Mouse (Mus musculus) embryonic fibroblast, embryonic 13.5 days (primary cell): ENCODE measurements at regions not wholly inside any gene's neighbourhood (a gene's known extent, or its start where the extent isn't known, plus 50 kb on each side); places are given as distances from the start of the nearest gene placed in this dataset.

ENCODE experiments used
- H3K27ac ChIP-seq: 2 replicates; pipeline ENCODE4 v1.5.1; 2012; ENCODE audit warnings: low read length, control low read depth, inconsistent platforms; ENCODE audit not compliant: insufficient read depth
- H3K4me1 ChIP-seq: 2 replicates; pipeline ENCODE4 v1.6.1; 2011; ENCODE audit warnings: low read length; ENCODE audit not compliant: control insufficient read depth, insufficient read depth
- H3K4me3 ChIP-seq: 2 replicates; pipeline ENCODE4 v1.5.1; 2011; ENCODE audit warnings: mild to moderate bottlenecking, control low read depth, low read length; ENCODE audit not compliant: insufficient read depth
- CTCF ChIP-seq: IDR thresholded peaks from 2 replicates; pipeline ENCODE4 v1.5.1; 2011; ENCODE audit warnings: mild to moderate bottlenecking, control low read depth, low read length, moderate library complexity, borderline replicate concordance; ENCODE audit not compliant: insufficient read depth
- POLR2A ChIP-seq: IDR thresholded peaks from 2 replicates; pipeline ENCODE4 v1.6.1; 2011; ENCODE audit warnings: low read depth, mild to moderate bottlenecking, control low read depth, low read length, moderate library complexity

GRCm38 (mm10) chr4:54761257-54761656 lies 183.6 kb upstream of the Zfp462 start:
- Histone ChIP-seq H3K27ac (no peak overlapping the region), H3K4me3 (no peak overlapping the region), H3K4me1 (peaks cover 4% of the 10 kb centered on the region)
- no peak for TF ChIP-seq POLR2A
- no peak for TF ChIP-seq CTCF

GRCm38 (mm10) chr4:54765045-54765444 lies 179.8 kb upstream of the Zfp462 start:
- H3K27ac ChIP-seq: 0 out of 2 replicates have a peak overlapping the region, but pooled peaks have one; percentile 1
- peaks cover 4% of the 10 kb centered on the region for H3K4me1 ChIP-seq
- H3K4me3 ChIP-seq: no peak overlapping the region
- TF ChIP-seq CTCF: no peak
- no peak for TF ChIP-seq POLR2A

- no peak overlapping the region for H3K27ac ChIP-seq
These were observed 177.2 kb upstream of the Zfp462 start for GRCm38 (mm10) chr4:54767506-54768200.

GRCm38 (mm10) chr4:54768836-54769235 lies 176.0 kb upstream of the Zfp462 start:
- Histone ChIP-seq H3K4me1 (no peaks in the 10 kb centered on the region), H3K27ac (no peak overlapping the region), H3K4me3 (no peak overlapping the region)
- TF ChIP-seq CTCF: no peak
- TF ChIP-seq POLR2A: no peak

More at GRCm38 (mm10) chr4:54767506-54768200, 177.2 kb upstream of the Zfp462 start:
- TF ChIP-seq CTCF (no peak), POLR2A (no peak)
- no peak overlapping the region for H3K4me3 ChIP-seq
- H3K4me1 ChIP-seq: no peaks in the 10 kb centered on the region

DNA sequence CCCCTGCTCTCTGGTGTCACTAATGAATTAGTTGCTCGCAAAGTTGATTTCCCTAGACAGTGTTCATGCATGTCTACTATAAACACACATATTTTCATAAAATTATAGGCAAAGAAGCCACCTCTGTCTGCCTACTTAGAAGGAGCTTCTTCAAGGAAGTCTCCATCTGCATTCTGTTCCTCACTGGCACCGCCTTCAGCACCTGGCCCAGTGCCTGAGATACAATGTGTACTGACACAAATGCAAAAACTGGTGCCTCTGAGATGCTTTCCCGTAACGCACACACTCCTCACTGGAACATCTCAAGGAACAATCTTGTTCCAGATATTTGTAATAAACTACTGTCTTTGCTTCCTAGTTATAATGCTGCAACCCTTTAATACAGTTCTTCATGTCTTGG lies 170.8 kb upstream of the Zfp462 start:
- no peak overlapping the region for H3K4me3 ChIP-seq
- TF ChIP-seq CTCF: no peak
- no peak for TF ChIP-seq POLR2A
- H3K4me1 ChIP-seq: no peaks in the 10 kb centered on the region; the same call in 1 of the 2 replicates
- no peak overlapping the region for H3K27ac ChIP-seq

DNA sequence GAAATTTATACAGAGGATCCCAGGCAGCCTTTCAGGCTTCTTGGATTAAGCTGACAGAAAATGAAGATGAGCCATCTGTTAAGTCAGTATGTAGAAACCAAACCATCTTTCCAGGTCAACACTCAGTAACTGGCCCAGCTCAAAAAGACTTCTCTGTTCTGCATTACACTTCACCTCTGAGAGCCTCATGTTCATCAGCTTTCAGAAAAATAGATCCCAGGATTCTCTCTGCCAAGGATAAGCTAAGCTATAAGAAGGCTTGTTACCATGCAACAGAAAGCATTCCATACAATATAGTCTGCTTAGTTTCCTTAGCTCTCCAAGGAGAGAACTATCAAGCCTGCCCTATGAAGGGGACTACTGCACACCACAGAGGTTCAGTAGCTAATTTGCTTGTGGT lies 170.1 kb upstream of the Zfp462 start:
- no peak overlapping the region for H3K27ac ChIP-seq
- TF ChIP-seq CTCF: no peak
- no peak for TF ChIP-seq POLR2A
- no peak overlapping the region for H3K4me3 ChIP-seq
- H3K4me1 ChIP-seq: no peaks in the 10 kb centered on the region; the same call in 1 of the 2 replicates

- no peak overlapping the region for H3K4me3 ChIP-seq
- no peak overlapping the region for H3K27ac ChIP-seq
- no peaks in the 10 kb centered on the region; the same call in 1 of the 2 replicates for H3K4me1 ChIP-seq
- TF ChIP-seq CTCF (no peak), POLR2A (no peak)
These were observed 164.3 kb upstream of the Zfp462 start for GRCm38 (mm10) chr4:54780511-54780910.

- Histone ChIP-seq H3K27ac (no peak overlapping the region), H3K4me1 (no peaks in the 10 kb centered on the region), H3K4me3 (no peak overlapping the region)
- TF ChIP-seq CTCF (no peak), POLR2A (no peak)
These were observed 153.6 kb upstream of the Zfp462 start for GRCm38 (mm10) chr4:54791217-54791742.

- no peaks in the 10 kb centered on the region for H3K4me1 ChIP-seq
- no peak overlapping the region for H3K4me3 ChIP-seq
- no peak overlapping the region for H3K27ac ChIP-seq
- TF ChIP-seq POLR2A (no peak), CTCF (no peak)
These were observed 151.0 kb upstream of the Zfp462 start for GRCm38 (mm10) chr4:54793857-54794256.

DNA sequence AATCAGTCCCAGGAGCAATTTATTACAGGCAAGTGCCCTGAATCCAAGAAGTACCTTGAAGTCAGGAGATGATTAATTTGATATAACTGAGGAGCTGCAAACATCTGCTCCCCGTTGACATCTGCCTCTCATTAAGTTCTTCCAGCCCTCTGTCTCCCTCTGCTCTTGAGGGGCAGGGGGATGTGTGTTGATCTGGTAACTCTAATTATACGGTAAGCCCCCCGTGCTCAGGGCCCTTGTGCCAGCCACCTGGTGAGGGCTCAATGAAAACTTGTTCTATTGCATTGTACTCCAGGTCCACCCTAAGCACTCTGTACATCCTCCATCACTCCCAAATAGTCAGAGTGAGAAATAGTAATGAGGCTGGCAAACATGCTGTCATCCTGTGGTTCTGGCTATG lies 149.6 kb upstream of the Zfp462 start:
- TF ChIP-seq CTCF: no peak
- TF ChIP-seq POLR2A: no peak
- Histone ChIP-seq H3K4me1 (no peaks in the 10 kb centered on the region), H3K27ac (no peak overlapping the region), H3K4me3 (no peak overlapping the region)

GRCm38 (mm10) chr4:54798523-54798922 lies 146.3 kb upstream of the Zfp462 start:
- H3K4me1 ChIP-seq: no peaks in the 10 kb centered on the region
- no peak overlapping the region for H3K27ac ChIP-seq
- no peak for TF ChIP-seq CTCF
- no peak for TF ChIP-seq POLR2A
- no peak overlapping the region for H3K4me3 ChIP-seq
